Mouse (Mus musculus): ENCODE data around the gene Serpina11.

GRCm38 (mm10) chr12:104013620-104014019 lies 23.9 kb upstream of the Serpina11 start, which contains the start of gene Serpina9:
- TF ChIP-seq CTCF (IDR thresholded peaks at IDR 0.05; ENCODE audit: control insufficient read depth, insufficient read depth, low read length), result no peak
- TF ChIP-seq POLR2A (IDR thresholded peaks at IDR 0.05; ENCODE audit: borderline replicate concordance, control insufficient read depth, low read depth, low read length), result no peak

Measured in bone marrow, adult 2 months (tissue).